Mouse (Mus musculus) bone marrow macrophage, adult 2 months (primary cell): ENCODE measurements around the gene Urb1.
"Not testable (repeated sequence)": the region's sequence is repeated elsewhere in the genome, so short reads cannot be mapped to it uniquely, and the experiment has no call there.

Experiments
- CTCF ChIP-seq: IDR thresholded peaks from 2 replicates; pipeline ENCODE4 v1.5.1; 2012; ENCODE audit warnings: low read depth, mild to moderate bottlenecking, low read length, moderate library complexity
- POLR2A ChIP-seq: IDR thresholded peaks from 2 replicates; pipeline ENCODE4 v1.6.1; 2012; ENCODE audit warnings: mild to moderate bottlenecking, low read depth, low read length, borderline replicate concordance

GRCm38 (mm10) chr16:90823986-90824385, 13.8 kb upstream of the Urb1 start:
- not testable (repeated sequence) for TF ChIP-seq CTCF, POLR2A
